Mouse (Mus musculus): ENCODE measurements around the gene Gm20918.
"Not testable (repeated sequence)": the region's sequence is repeated elsewhere in the genome, so short reads cannot be mapped to it uniquely, and the experiment has no call there.

Gene Gm20918

GRCm38 (mm10) chrY:5043637-5044036, at the start of gene Gm20918:
Gene Gm20918 (plus strand): TSS chrY:5043937.
- DNase-seq = not testable (repeated sequence)
